Mouse (Mus musculus): Measurements from ENCODE around the gene H2-Ab1.
"Not testable (repeated sequence)": the region's sequence is repeated elsewhere in the genome, so short reads cannot be mapped to it uniquely, and the experiment has no call there.

H2-Ab1 gene

DNA sequence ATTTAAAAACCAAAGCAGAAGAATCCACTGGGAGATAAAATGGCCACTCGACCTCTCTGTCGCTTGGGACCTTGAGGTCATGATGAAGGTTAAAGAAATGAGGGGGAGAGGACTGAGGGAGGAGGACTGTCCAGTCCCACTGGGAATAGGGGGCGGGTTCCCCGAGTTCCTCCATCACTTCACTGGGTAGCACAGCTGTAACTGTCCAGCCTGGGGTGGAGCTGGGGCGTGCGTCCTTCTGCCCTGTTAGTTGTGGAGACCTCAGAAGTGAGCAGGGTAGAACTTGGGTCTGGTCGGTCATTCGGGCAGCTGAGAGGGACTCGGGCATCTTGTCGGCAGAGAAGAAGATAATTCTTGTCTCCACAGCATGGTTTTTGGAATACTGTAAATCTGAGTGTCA, 51.7 kb downstream of the H2-Ab1 start:
- DNase-seq (ENCODE audit: low spot score) = no peak

DNA sequence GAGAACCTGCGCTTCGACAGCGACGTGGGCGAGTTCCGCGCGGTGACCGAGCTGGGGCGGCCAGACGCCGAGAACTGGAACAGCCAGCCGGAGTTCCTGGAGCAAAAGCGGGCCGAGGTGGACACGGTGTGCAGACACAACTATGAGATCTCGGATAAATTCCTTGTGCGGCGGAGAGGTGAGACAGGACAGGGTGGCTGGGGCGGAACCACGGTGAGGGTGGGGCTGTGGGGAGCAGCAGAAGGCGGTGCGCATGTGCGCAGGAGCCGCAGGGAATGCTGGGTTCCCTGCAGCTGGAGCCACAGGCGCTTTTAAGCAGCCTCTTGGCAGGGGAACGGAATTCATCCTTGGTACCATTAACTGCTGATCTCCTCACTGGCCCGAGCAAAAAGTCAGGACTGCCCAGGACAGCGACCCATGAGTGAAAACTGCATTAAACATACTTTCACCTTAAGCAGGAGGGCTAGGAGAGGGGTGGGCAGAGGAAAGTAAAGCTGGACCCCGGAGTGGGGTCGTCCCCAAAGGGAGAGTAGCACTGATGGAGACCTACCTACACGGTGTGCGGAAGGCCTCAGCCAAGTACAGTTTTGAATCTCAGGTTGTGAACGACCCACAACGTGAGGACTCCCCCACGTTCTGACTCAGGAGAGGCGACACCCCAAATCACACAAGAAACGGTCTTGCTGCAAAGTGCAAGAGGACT, 52.3 kb downstream of the H2-Ab1 start:
- DNase-seq (ENCODE audit: low spot score) = no peak

DNA sequence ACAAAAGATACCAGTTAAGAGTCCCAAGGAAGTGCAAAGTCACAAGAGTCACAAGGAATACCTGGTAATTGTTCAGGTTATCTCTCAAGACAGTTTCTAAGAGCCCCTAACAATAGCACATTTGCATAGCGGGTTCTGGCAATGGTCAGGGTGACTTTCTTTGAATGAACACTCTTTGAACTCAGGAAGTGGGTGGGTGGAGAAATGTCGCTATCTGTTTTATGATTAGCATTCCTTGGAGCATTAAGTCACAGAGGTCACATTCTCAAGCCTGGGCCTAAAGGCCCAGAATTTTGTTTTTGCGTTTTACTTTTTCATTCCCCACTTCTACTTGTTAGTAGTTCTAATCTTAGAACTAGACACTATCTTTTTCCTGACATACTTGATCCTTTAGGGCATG, 53.0 kb downstream of the H2-Ab1 start:
- DNase-seq (ENCODE audit: low spot score) = not testable (repeated sequence)

DNA sequence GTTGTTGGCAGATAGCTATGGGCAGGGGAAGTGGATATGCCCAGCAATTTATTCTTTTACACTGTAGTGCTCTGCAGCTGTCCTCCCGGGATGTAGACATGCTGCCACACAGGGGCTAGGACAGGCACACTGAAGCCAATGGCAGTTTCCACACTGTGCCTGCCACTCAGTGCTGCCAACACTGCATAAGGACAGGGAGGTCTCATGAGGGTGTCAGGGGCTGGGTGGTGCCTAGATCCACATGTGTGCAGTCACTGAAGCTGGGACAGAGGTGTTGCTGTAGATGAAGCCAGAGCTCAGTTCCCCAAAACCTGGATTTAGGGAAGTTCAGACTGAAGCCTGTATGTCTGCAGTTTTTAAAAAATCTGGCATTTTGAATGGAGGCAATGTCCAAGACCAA, 54.7 kb downstream of the H2-Ab1 start:
- DNase-seq (ENCODE audit: low spot score) = no peak

DNA sequence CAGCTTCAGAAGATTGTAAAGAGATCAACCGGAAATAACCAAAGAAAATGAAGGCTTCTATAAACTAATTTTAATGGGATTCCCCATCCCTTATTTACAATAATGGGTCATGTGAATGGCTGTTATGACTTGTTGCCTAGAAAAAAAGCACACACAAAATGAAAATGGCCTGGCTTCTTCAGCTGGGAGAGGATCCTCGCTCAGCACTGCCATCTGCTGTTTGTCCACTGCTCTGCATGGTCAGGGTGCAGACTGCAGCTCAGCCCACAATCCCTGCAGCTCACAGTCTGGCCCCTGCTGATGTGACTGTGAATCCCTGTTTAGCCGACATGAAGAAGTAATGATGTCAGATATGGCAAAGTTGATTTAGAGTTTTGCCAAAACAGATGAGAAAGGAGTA, 55.9 kb downstream of the H2-Ab1 start:
- DNase-seq (ENCODE audit: low spot score) = peak; percentile 45

DNA sequence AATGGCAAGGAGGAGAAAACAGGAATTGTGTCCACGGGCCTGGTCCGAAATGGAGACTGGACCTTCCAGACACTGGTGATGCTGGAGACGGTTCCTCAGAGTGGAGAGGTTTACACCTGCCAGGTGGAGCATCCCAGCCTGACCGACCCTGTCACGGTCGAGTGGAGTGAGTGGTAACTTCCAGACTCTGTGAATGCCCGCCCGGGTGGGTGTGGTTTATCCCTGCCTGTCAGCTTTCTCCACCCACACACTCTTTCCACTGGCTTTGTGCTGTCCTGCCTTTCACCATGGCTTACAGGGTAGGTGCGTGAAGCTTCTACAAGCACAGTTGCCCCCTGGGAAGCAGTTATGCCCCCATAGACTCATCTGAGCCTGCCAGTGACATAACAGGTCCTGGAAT, 56.8 kb downstream of the H2-Ab1 start:
- no peak for DNase-seq (ENCODE audit: low spot score)

DNA sequence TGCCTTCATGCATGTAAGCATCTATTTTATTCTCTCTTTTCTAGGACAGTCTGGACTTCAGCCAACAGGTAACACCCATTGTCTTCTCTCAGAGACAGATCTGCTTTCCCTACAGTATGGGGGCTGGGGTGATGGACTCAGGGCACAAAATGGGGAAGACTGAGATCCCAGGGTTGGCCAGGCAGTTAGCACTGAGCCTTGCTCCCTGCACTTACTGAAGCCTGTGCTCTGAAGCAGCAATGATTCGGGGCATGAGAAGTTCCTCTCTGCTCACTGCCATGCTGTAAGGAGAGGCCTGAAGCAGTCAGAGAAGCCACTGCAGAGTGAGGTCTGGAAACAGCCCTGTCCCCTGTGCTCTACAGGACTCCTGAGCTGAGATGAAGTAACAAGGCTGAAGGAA, 58.0 kb downstream of the H2-Ab1 start:
- no peak for DNase-seq (ENCODE audit: low spot score)

DNA sequence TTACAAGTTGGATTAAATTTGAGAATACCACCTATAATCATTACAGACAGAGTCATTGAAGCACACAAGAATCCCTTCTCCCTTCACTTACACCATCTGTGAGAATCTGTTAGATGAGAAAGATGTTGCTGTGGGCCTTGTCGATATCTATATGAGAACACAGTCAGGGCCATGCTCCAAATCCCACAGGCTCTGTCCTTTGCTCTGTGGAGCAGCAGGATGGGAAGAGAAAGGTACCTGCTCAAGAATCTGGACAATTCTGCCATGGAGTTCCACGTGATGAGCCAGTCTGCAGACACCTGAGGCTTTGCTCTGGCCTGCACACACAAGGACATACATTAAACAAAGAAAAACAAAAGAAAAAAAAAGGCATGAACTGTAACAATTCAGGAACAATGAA, 59.2 kb downstream of the H2-Ab1 start:
- no peak for DNase-seq (ENCODE audit: low spot score)

DNA sequence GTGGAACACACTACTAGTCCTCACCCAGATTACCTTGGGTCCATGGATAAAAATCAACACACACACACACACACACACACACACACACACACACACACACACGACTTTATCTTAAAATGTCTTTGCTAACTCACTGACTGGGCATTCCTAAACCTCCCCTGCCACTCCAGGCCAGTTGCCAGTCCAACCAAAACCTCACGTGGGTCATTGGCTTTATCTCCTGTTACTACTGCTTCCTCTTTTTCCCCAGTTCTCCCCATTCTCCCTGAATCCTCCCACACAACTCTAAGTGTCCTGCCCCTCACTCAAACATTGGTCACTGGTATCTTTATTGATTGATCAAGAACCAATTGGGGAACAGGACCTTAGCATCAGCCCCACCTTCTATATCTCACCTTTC, 59.8 kb downstream of the H2-Ab1 start:
- no peak for DNase-seq (ENCODE audit: low spot score)
